Mouse (Mus musculus): ENCODE data around the gene Tpcn2. TPM values are rescaled to one million over a fixed set of nuclear protein-coding genes. Genes with fewer than 3 reads are reported as not detected.

The Tpcn2 gene
- polyA plus RNA-seq, 1 experiment from 2014 or later, result 2.4 TPM

GRCm38 (mm10) chr7:145190520-145190919 lies 93.3 kb downstream of the Tpcn2 start:
- Histone ChIP-seq H3K27me3 (ENCODE audit: control insufficient read depth, insufficient read depth, low read depth, low read length) (no peaks in the 10 kb centered on the region), H3K4me3 (ENCODE audit: low read depth, low read length) (no peak overlapping the region), H3K27ac (ENCODE audit: low read length) (no peak overlapping the region), H3K36me3 (ENCODE audit: control insufficient read depth, insufficient read depth) (no peaks in the 10 kb centered on the region), H3K4me1 (ENCODE audit: control insufficient read depth, low read depth, low read length) (no peaks in the 10 kb centered on the region), H3K9me3 (replicated peaks; ENCODE audit: control insufficient read depth, low read length) (no peaks in the 10 kb centered on the region), H3K4me2 (ENCODE audit: low read depth, low read length) (no peak overlapping the region), H3K9ac (ENCODE audit: low read depth, low read length) (no peak overlapping the region)
- ATAC-seq (ENCODE audit: low read depth), result no peak

DNA sequence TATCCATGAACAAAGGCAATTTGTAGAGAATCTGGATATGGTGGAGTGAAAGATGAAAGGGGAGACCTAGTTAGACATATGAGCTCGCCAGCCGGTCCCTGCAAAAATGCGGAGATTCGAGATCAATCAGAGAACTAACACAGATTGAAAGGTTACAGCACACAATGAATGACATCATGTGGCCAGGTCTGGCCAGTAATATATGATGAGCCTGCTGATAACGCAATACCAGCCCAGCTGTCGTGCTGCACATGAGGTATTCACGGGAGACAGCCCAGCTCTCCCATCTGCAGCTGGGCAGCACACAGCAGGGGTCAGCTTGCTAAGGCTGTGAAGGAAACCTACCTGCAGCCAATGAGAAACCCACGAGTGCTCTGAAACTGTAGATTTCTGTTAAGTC lies 94.5 kb downstream of the Tpcn2 start:
- no peaks in the 10 kb centered on the region for H3K9me3 ChIP-seq (replicated peaks; ENCODE audit: control insufficient read depth, low read length)
- 59% methylated on average over 8 of the region's 8 CpGs for WGBS (ENCODE audit: insufficient replicate concordance)
- no peaks in the 10 kb centered on the region for H3K36me3 ChIP-seq (ENCODE audit: control insufficient read depth, insufficient read depth)
- no peak overlapping the region for H3K4me2 ChIP-seq (ENCODE audit: low read depth, low read length)
- no peak overlapping the region for H3K27ac ChIP-seq (ENCODE audit: low read length)
- H3K9ac ChIP-seq (ENCODE audit: low read depth, low read length), result no peak overlapping the region
- ATAC-seq (ENCODE audit: low read depth), result no peak
- H3K27me3 ChIP-seq (ENCODE audit: control insufficient read depth, insufficient read depth, low read depth, low read length), result no peaks in the 10 kb centered on the region
- H3K4me1 ChIP-seq (ENCODE audit: control insufficient read depth, low read depth, low read length), result no peaks in the 10 kb centered on the region
- no peak overlapping the region for H3K4me3 ChIP-seq (ENCODE audit: low read depth, low read length)

DNA sequence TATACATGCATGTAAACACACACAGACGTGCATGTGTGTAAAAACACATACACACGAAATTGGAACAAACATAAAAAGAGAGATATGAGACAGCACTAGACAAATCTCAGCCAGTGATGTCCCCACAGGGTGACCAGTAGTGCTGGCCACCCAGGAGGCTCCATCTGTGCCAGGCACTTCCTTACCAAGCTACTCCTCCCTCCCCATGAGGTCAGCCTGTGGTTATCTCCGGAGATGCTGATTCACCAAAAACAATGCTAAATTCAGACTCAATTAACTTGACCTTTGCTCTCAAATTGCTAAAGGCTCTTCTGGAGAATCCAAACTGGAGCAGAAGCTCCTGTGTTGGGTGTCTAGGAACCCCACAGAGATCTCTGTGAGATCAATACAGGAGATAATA lies 96.0 kb downstream of the Tpcn2 start:
- Histone ChIP-seq H3K36me3 (ENCODE audit: control insufficient read depth, insufficient read depth) (no peaks in the 10 kb centered on the region), H3K4me1 (ENCODE audit: control insufficient read depth, low read depth, low read length) (no peaks in the 10 kb centered on the region), H3K9me3 (replicated peaks; ENCODE audit: control insufficient read depth, low read length) (no peaks in the 10 kb centered on the region), H3K4me3 (ENCODE audit: low read depth, low read length) (no peak overlapping the region), H3K27me3 (ENCODE audit: control insufficient read depth, insufficient read depth, low read depth, low read length) (no peaks in the 10 kb centered on the region), H3K27ac (ENCODE audit: low read length) (no peak overlapping the region), H3K4me2 (ENCODE audit: low read depth, low read length) (no peak overlapping the region), H3K9ac (ENCODE audit: low read depth, low read length) (no peak overlapping the region)
- ATAC-seq (ENCODE audit: low read depth), result no peak
- 43% methylated on average over 3 of the region's 3 CpGs for WGBS (ENCODE audit: insufficient replicate concordance)

GRCm38 (mm10) chr7:145182388-145182787 lies 101.4 kb downstream of the Tpcn2 start:
- Histone ChIP-seq H3K9ac (ENCODE audit: low read depth, low read length) (no peak overlapping the region), H3K4me2 (ENCODE audit: low read depth, low read length) (no peak overlapping the region), H3K27ac (ENCODE audit: low read length) (no peak overlapping the region), H3K9me3 (replicated peaks; ENCODE audit: control insufficient read depth, low read length) (no peaks in the 10 kb centered on the region), H3K36me3 (ENCODE audit: control insufficient read depth, insufficient read depth) (no peaks in the 10 kb centered on the region), H3K4me1 (ENCODE audit: control insufficient read depth, low read depth, low read length) (no peaks in the 10 kb centered on the region), H3K27me3 (ENCODE audit: control insufficient read depth, insufficient read depth, low read depth, low read length) (no peaks in the 10 kb centered on the region), H3K4me3 (ENCODE audit: low read depth, low read length) (no peak overlapping the region)
- WGBS (ENCODE audit: insufficient replicate concordance), result 43% methylated on average over 4 of the region's 4 CpGs
- ATAC-seq (ENCODE audit: low read depth), result no peak

DNA sequence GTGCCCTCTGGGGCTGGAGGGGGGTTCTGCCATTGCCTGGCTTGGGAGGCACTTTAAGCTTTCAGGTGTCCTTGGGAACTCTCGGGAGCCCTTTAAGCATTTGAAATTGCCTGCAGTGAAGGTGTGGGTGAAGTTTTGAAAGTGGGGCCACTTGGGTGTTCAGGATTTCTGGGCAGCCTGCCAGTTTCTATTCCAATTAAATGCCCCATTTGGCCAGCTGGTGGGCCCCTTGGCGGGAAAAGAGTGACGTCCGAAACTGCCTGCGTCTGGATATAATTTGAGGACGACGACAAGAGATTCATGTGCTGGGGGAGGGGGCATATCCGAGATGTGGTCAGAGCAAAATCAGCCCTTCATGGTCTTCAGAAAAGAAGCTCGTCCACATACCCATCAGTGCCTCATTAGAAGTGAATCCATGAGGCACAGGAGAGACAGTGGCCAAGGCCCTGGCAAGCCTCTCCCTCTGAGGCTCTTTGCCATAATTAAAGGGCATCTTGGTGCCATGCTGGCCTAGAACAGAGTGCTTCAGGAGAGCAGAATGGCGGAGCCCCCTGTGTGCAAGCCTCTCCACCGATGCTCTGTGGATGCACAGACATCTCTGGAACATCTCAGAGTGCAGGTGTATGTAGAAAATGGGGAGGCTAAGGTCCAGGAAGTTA lies 102.3 kb downstream of the Tpcn2 start:
- H3K4me2 ChIP-seq (ENCODE audit: low read depth, low read length), result no peak overlapping the region
- 64% methylated on average over 11 of the region's 11 CpGs for WGBS (ENCODE audit: insufficient replicate concordance)
- H3K4me3 ChIP-seq (ENCODE audit: low read depth, low read length), result no peak overlapping the region
- H3K9ac ChIP-seq (ENCODE audit: low read depth, low read length), result no peak overlapping the region
- H3K36me3 ChIP-seq (ENCODE audit: control insufficient read depth, insufficient read depth), result no peaks in the 10 kb centered on the region
- ATAC-seq (ENCODE audit: low read depth), result no peak
- H3K27me3 ChIP-seq (ENCODE audit: control insufficient read depth, insufficient read depth, low read depth, low read length), result no peaks in the 10 kb centered on the region
- H3K9me3 ChIP-seq (replicated peaks; ENCODE audit: control insufficient read depth, low read length), result no peaks in the 10 kb centered on the region
- H3K4me1 ChIP-seq (ENCODE audit: control insufficient read depth, low read depth, low read length), result no peaks in the 10 kb centered on the region
- H3K27ac ChIP-seq (ENCODE audit: low read length), result no peak overlapping the region

- 46% methylated on average over 5 of the region's 5 CpGs for WGBS (ENCODE audit: insufficient replicate concordance)
These were observed 104.1 kb downstream of the Tpcn2 start for GRCm38 (mm10) chr7:145179691-145180091.

DNA sequence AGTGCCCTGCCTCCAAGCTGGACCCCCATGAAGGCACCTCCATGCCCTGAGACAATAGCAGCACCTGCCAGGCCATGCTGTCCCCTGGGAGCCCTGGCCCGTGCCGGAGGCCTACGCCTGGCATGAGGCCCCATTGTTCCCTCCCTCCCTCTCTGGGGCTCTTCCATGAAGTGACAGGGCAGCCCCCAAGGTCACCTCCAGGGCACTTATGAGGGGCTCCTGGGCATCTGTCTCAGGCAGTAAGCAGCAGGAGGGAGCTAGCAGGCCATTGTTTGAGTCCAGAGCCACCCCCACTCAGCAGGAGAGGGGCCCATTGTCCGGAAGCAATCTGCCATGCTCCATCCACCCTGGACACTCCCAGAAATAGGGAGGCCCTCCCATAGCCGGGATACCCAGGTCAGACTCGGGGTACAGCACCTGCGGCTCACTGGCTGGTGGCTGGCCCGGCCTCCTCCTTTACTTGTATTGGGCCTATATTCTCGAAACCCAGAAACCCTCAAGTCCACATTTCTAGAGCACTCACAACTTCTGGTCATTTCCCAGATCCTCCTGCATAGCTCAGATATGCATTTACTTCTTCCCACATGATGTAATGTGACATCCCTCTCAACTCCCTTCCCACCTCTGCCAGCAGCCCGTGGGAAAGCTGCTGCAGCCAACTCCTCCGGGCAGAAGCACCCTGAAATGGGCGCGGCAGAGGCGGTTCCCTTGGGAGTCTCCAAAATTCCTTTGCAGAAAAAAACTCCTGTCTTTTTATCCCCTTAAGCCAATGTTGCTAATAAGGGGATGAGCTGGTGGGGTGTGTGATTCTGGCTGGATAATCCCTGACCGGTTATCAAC lies 106.8 kb downstream of the Tpcn2 start:
- no peak overlapping the region for H3K4me3 ChIP-seq (ENCODE audit: low read depth, low read length)
- no peaks in the 10 kb centered on the region for H3K36me3 ChIP-seq (ENCODE audit: control insufficient read depth, insufficient read depth)
- ATAC-seq (ENCODE audit: low read depth), result no peak
- no peaks in the 10 kb centered on the region for H3K9me3 ChIP-seq (replicated peaks; ENCODE audit: control insufficient read depth, low read length)
- H3K4me2 ChIP-seq (ENCODE audit: low read depth, low read length), result no peak overlapping the region
- 64% methylated on average over 15 of the region's 15 CpGs for WGBS (ENCODE audit: insufficient replicate concordance)
- no peaks in the 10 kb centered on the region for H3K4me1 ChIP-seq (ENCODE audit: control insufficient read depth, low read depth, low read length)
- no peak overlapping the region for H3K9ac ChIP-seq (ENCODE audit: low read depth, low read length)
- no peaks in the 10 kb centered on the region; the same call in 1 of the 2 replicates for H3K27me3 ChIP-seq (ENCODE audit: control insufficient read depth, insufficient read depth, low read depth, low read length)
- no peak overlapping the region for H3K27ac ChIP-seq (ENCODE audit: low read length)

More at GRCm38 (mm10) chr7:145179691-145180091, 104.1 kb downstream of the Tpcn2 start:
- Histone ChIP-seq H3K4me3 (ENCODE audit: low read depth, low read length) (no peak overlapping the region), H3K27me3 (ENCODE audit: control insufficient read depth, insufficient read depth, low read depth, low read length) (no peaks in the 10 kb centered on the region), H3K9ac (ENCODE audit: low read depth, low read length) (no peak overlapping the region), H3K9me3 (replicated peaks; ENCODE audit: control insufficient read depth, low read length) (no peaks in the 10 kb centered on the region), H3K36me3 (ENCODE audit: control insufficient read depth, insufficient read depth) (no peaks in the 10 kb centered on the region), H3K4me1 (ENCODE audit: control insufficient read depth, low read depth, low read length) (no peaks in the 10 kb centered on the region), H3K4me2 (ENCODE audit: low read depth, low read length) (no peak overlapping the region), H3K27ac (ENCODE audit: low read length) (no peak overlapping the region)
- no peak for ATAC-seq (ENCODE audit: low read depth)

GRCm38 (mm10) chr7:145173563-145173962 lies 110.2 kb downstream of the Tpcn2 start:
- H3K4me2 ChIP-seq (ENCODE audit: low read depth, low read length), result no peak overlapping the region
- no peaks in the 10 kb centered on the region for H3K9me3 ChIP-seq (replicated peaks; ENCODE audit: control insufficient read depth, low read length)
- H3K27ac ChIP-seq (ENCODE audit: low read length), result no peak overlapping the region
- H3K27me3 ChIP-seq (ENCODE audit: control insufficient read depth, insufficient read depth, low read depth, low read length), result no peaks in the 10 kb centered on the region; the same call in 1 of the 2 replicates
- no peaks in the 10 kb centered on the region for H3K4me1 ChIP-seq (ENCODE audit: control insufficient read depth, low read depth, low read length)
- no peak for ATAC-seq (ENCODE audit: low read depth)
- H3K4me3 ChIP-seq (ENCODE audit: low read depth, low read length), result no peak overlapping the region
- WGBS (ENCODE audit: insufficient replicate concordance), result 58% methylated on average over 15 of the region's 15 CpGs
- H3K36me3 ChIP-seq (ENCODE audit: control insufficient read depth, insufficient read depth), result no peaks in the 10 kb centered on the region
- H3K9ac ChIP-seq (ENCODE audit: low read depth, low read length), result no peak overlapping the region

DNA sequence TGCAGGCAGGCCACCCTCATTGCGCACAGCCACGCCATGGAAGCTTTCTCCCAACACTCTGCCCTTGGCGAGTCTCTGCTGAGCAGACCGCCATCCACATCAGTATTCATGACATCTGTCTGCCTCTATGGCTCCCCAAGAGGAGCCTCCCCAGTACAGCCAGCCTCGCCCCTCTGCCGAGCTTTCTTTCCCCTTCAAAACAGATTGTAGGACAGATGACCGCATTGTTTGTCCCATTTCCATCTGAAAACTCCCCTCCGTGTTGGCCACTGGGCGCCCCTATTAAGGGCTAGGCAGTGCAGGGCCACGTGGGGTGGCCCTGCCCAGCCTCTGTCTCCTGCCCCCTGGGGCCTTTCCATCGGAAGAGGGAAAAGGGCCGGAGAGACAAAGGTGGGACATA lies 110.7 kb downstream of the Tpcn2 start:
- H3K27me3 ChIP-seq (ENCODE audit: control insufficient read depth, insufficient read depth, low read depth, low read length), result no peaks in the 10 kb centered on the region; the same call in 1 of the 2 replicates
- 23% methylated on average over 12 of the region's 12 CpGs for WGBS (ENCODE audit: insufficient replicate concordance)
- H3K4me1 ChIP-seq (ENCODE audit: control insufficient read depth, low read depth, low read length), result no peaks in the 10 kb centered on the region
- no peak overlapping the region for H3K4me3 ChIP-seq (ENCODE audit: low read depth, low read length)
- no peaks in the 10 kb centered on the region for H3K36me3 ChIP-seq (ENCODE audit: control insufficient read depth, insufficient read depth)
- H3K9ac ChIP-seq (ENCODE audit: low read depth, low read length), result no peak overlapping the region
- no peak overlapping the region for H3K27ac ChIP-seq (ENCODE audit: low read length)
- ATAC-seq (ENCODE audit: low read depth), result no peak
- H3K4me2 ChIP-seq (ENCODE audit: low read depth, low read length), result no peak overlapping the region
- H3K9me3 ChIP-seq (replicated peaks; ENCODE audit: control insufficient read depth, low read length), result no peaks in the 10 kb centered on the region
